In genomic region chr6:30554092-30554491, GRCm38 (mm10) we compare ENCODE assay signal across 22 mouse cellular contexts. TPM values are rescaled to one million over a fixed set of nuclear protein-coding genes. Genes with fewer than 3 reads are reported as not detected.
DNase-seq lines count a peak whose midpoint lies in the region; ATAC-seq and TF ChIP-seq lines count a peak whose summit lies in the region.
"Had no signal": no experiment of that assay in that cellular context is flagged by ENCODE, and none has a peak within 500 bp of the region (broad histone marks: within the 10 kb centered on the region; RNA-seq: fewer than 3 reads in every experiment).

No protein-coding gene starts in this region.

- no peak overlapping the region for H3K9ac ChIP-seq in intestine, embryonic 14.5 days (ENCODE audit: low read length)
- no peak overlapping the region for H3K9ac ChIP-seq in intestine, embryonic 15.5 days
- H3K9ac ChIP-seq in limb, embryonic 12.5 days (replicated peaks): no peak overlapping the region
- H3K9ac ChIP-seq: forebrain, embryonic 13.5 days; liver, embryonic 12.5 days; neural tube, embryonic 13.5 days had no signal

- ATAC-seq in intestine, embryonic 14.5 days (replicated peaks; ENCODE audit: low FRiP score, low TSS enrichment, low read depth): no peak
- ATAC-seq in intestine, embryonic 15.5 days: no peak
- ATAC-seq in limb, embryonic 12.5 days (ENCODE audit: insufficient number of reproducible peaks, insufficient read depth, low FRiP score, low TSS enrichment, low read depth): no peak
- ATAC-seq: forebrain, embryonic 13.5 days; liver, embryonic 12.5 days had no signal

- peaks cover 16% of the 10 kb centered on the region for H3K4me1 ChIP-seq in intestine, embryonic 14.5 days (replicated peaks; ENCODE audit: control insufficient read depth, insufficient read depth, low read length)
- H3K4me1 ChIP-seq in intestine, embryonic 15.5 days (replicated peaks): peaks cover 9% of the 10 kb centered on the region
- H3K4me1 ChIP-seq in E14TG2a.4 (replicated peaks; ENCODE audit: low read depth, low read length): peaks cover 28% of the 10 kb centered on the region
- peaks cover 55% of the 10 kb centered on the region for H3K4me1 ChIP-seq in embryonic facial prominence, embryonic 10.5 days
- peaks cover 45% of the 10 kb centered on the region for H3K4me1 ChIP-seq in limb, embryonic 12.5 days (replicated peaks)

- DNase-seq in intestine, embryonic 14.5 days (ENCODE audit: low spot score): no peak
- no peak for DNase-seq in embryonic facial prominence, embryonic 10.5 days (ENCODE audit: low spot score)
- no peak for DNase-seq in adrenal gland, postnatal 25 days
- no peak for DNase-seq in layer of hippocampus, adult 9-11 months
- DNase-seq: cerebellum, adult 9-10 months; gastrocnemius, postnatal 25 days; kidney, adult 9 months; lung, adult 2 months; lung, postnatal 36 days; thymus, postnatal 25 days had no signal

- H3K4me3 ChIP-seq in intestine, embryonic 14.5 days (ENCODE audit: low read depth, low read length): no peak overlapping the region
- H3K4me3 ChIP-seq in intestine, embryonic 15.5 days (replicated peaks): no peak overlapping the region
- no peak overlapping the region for H3K4me3 ChIP-seq in E14TG2a.4 (replicated peaks; ENCODE audit: low read length)
- no peak overlapping the region for H3K4me3 ChIP-seq in embryonic facial prominence, embryonic 10.5 days
- H3K4me3 ChIP-seq in limb, embryonic 12.5 days (replicated peaks): no peak overlapping the region
- H3K4me3 ChIP-seq: forebrain, embryonic 13.5 days; liver, embryonic 12.5 days; neural tube, embryonic 13.5 days had no signal

- H3K36me3 ChIP-seq in intestine, embryonic 14.5 days (ENCODE audit: control insufficient read depth, insufficient read depth, low read length): no peaks in the 10 kb centered on the region
- H3K36me3 ChIP-seq in intestine, embryonic 15.5 days: no peaks in the 10 kb centered on the region
- H3K36me3 ChIP-seq in E14TG2a.4 (ENCODE audit: insufficient read depth, low read length): no peaks in the 10 kb centered on the region
- no peaks in the 10 kb centered on the region for H3K36me3 ChIP-seq in embryonic facial prominence, embryonic 10.5 days (replicated peaks)
- peaks cover 14% of the 10 kb centered on the region; the same call in 1 of the 2 replicates for H3K36me3 ChIP-seq in limb, embryonic 12.5 days
- H3K36me3 ChIP-seq: liver, embryonic 12.5 days; neural tube, embryonic 13.5 days had no signal

- TF ChIP-seq CTCF in E14TG2a.4 (conservative IDR thresholded peaks at IDR 0.05; ENCODE audit: low read length): 0 out of 2 replicates have a peak, but pooled peaks have one; percentile 5

- peak overlapping the region; percentile 14; the same call in 1 of the 2 replicates for H3K27ac ChIP-seq in intestine, embryonic 14.5 days (ENCODE audit: low read depth)
- H3K27ac ChIP-seq in intestine, embryonic 15.5 days: no peak overlapping the region
- peak overlapping the region; percentile 71 for H3K27ac ChIP-seq in embryonic facial prominence, embryonic 10.5 days (replicated peaks)
- H3K27ac ChIP-seq in limb, embryonic 12.5 days: peak overlapping the region; percentile 76; the same call in 1 of the 2 replicates
- H3K27ac ChIP-seq: forebrain, embryonic 13.5 days; liver, embryonic 12.5 days; neural tube, embryonic 13.5 days had no signal

- H3K4me2 ChIP-seq in intestine, embryonic 14.5 days (ENCODE audit: low read length): no peak overlapping the region
- H3K4me2 ChIP-seq in intestine, embryonic 15.5 days (replicated peaks): no peak overlapping the region
- no peak overlapping the region for H3K4me2 ChIP-seq in limb, embryonic 12.5 days
- H3K4me2 ChIP-seq: forebrain, embryonic 13.5 days; liver, embryonic 12.5 days; neural tube, embryonic 13.5 days had no signal

- H3K9me3 ChIP-seq in intestine, embryonic 14.5 days (ENCODE audit: control insufficient read depth, low read length): no peaks in the 10 kb centered on the region
- H3K9me3 ChIP-seq in intestine, embryonic 15.5 days: no peaks in the 10 kb centered on the region
- H3K9me3 ChIP-seq in E14TG2a.4 (ENCODE audit: low read length): no peaks in the 10 kb centered on the region
- H3K9me3 ChIP-seq in embryonic facial prominence, embryonic 10.5 days: no peaks in the 10 kb centered on the region
- H3K9me3 ChIP-seq in limb, embryonic 12.5 days: 0 out of 2 replicates have a peak, but pooled peaks cover 4% of the 10 kb centered on the region
- H3K9me3 ChIP-seq: forebrain, embryonic 13.5 days; liver, embryonic 12.5 days; neural tube, embryonic 13.5 days had no signal

- 89% methylated on average over 5 of the region's 5 CpGs for whole genome bisulfite sequencing in intestine, embryonic 14.5 days
- WGBS in intestine, embryonic 15.5 days: 88% methylated on average over 5 of the region's 5 CpGs
- WGBS in embryonic facial prominence, embryonic 10.5 days: 89% methylated on average over 5 of the region's 5 CpGs
- WGBS in limb, embryonic 12.5 days: 36% methylated on average over 5 of the region's 5 CpGs

- H3K27me3 ChIP-seq in intestine, embryonic 14.5 days (replicated peaks; ENCODE audit: control insufficient read depth, insufficient read depth, low read length): no peaks in the 10 kb centered on the region
- no peaks in the 10 kb centered on the region for H3K27me3 ChIP-seq in intestine, embryonic 15.5 days (replicated peaks)
- H3K27me3 ChIP-seq in E14TG2a.4 (ENCODE audit: insufficient read depth, low read length): peaks cover 41% of the 10 kb centered on the region
- H3K27me3 ChIP-seq in embryonic facial prominence, embryonic 10.5 days (replicated peaks; ENCODE audit: low read depth, poor library complexity, severe bottlenecking): no peaks in the 10 kb centered on the region
- no peaks in the 10 kb centered on the region for H3K27me3 ChIP-seq in limb, embryonic 12.5 days
- H3K27me3 ChIP-seq: CH12.LX; forebrain, embryonic 13.5 days; neural tube, embryonic 13.5 days had no signal

RNA-seq across cellular contexts. Expression of gene Cpa2, which starts 12.7 kb away (rescaled TPM):
- 1.8 and 206 TPM in 2 replicates for polyA plus RNA-seq in intestine, embryonic 14.5 days (2014; fragmentation: Nextera tagmentation; extraction: Ambion mirVana)
- 327 and 654 TPM in 2 replicates for polyA plus RNA-seq in intestine, embryonic 15.5 days (2015; fragmentation: Nextera tagmentation; extraction: Ambion mirVana)
- polyA plus RNA-seq in embryonic facial prominence, embryonic 10.5 days (2016; fragmentation: Nextera tagmentation; extraction: Ambion mirVana): 18.9 and 22.0 TPM in 2 replicates
- polyA plus RNA-seq in limb, embryonic 12.5 days (2016; fragmentation: Nextera tagmentation; extraction: Ambion mirVana): 23.7 and 28.1 TPM in 2 replicates
- 0.52 and 0.90 TPM in 2 replicates for total RNA-seq in adrenal gland, postnatal 25 days (2021)
- total RNA-seq: CH12.LX; gastrocnemius, postnatal 25 days had no signal

RNA-seq across cellular contexts. Expression of gene Cpa4, which starts 14.1 kb away (rescaled TPM):
- 0.73 and 0.93 TPM in 2 replicates for polyA plus RNA-seq in intestine, embryonic 14.5 days (2014; fragmentation: Nextera tagmentation; extraction: Ambion mirVana)
- 0.59 and 0.77 TPM in 2 replicates for polyA plus RNA-seq in intestine, embryonic 15.5 days (2015; fragmentation: Nextera tagmentation; extraction: Ambion mirVana)
- polyA plus RNA-seq in embryonic facial prominence, embryonic 10.5 days (2016; fragmentation: Nextera tagmentation; extraction: Ambion mirVana): 0.85 and 1.1 TPM in 2 replicates
- 1.9 TPM in 2 replicates for polyA plus RNA-seq in limb, embryonic 12.5 days (2016; fragmentation: Nextera tagmentation; extraction: Ambion mirVana)
- total RNA-seq in adrenal gland, postnatal 25 days (2021): 1.2 and 1.7 TPM in 2 replicates
- total RNA-seq: CH12.LX; gastrocnemius, postnatal 25 days; layer of hippocampus, postnatal 25 days had no signal
- polyA plus RNA-seq: large intestine, adult 2 months had no signal

RNA-seq across cellular contexts. Expression of gene Ssmem1, which starts 44.4 kb away (rescaled TPM):
- not detected in 2 replicates for polyA plus RNA-seq in intestine, embryonic 14.5 days (2014; fragmentation: Nextera tagmentation; extraction: Ambion mirVana)
- not detected in 2 replicates for polyA plus RNA-seq in intestine, embryonic 15.5 days (2015; fragmentation: Nextera tagmentation; extraction: Ambion mirVana)
- 0.19 and 0.40 TPM in 2 replicates for polyA plus RNA-seq in embryonic facial prominence, embryonic 10.5 days (2016; fragmentation: Nextera tagmentation; extraction: Ambion mirVana)
- polyA plus RNA-seq in limb, embryonic 12.5 days (2016; fragmentation: Nextera tagmentation; extraction: Ambion mirVana): 0.50 TPM in 1 of 2 replicates, not detected in the other
- 0.55 TPM in 1 of 2 replicates, not detected in the other for total RNA-seq in adrenal gland, postnatal 25 days (2021)
- polyA plus RNA-seq: forebrain, embryonic 13.5 days; large intestine, adult 2 months; lung, adult 2 months; neural tube, embryonic 13.5 days had no signal

RNA-seq across cellular contexts. Expression of gene Tmem209, which starts 44.5 kb away (rescaled TPM):
- 40.9 and 43.6 TPM in 2 replicates for polyA plus RNA-seq in intestine, embryonic 14.5 days (2014; fragmentation: Nextera tagmentation; extraction: Ambion mirVana)
- 31.5 and 33.6 TPM in 2 replicates for polyA plus RNA-seq in intestine, embryonic 15.5 days (2015; fragmentation: Nextera tagmentation; extraction: Ambion mirVana)
- 41.3 and 45.7 TPM in 2 replicates for polyA plus RNA-seq in embryonic facial prominence, embryonic 10.5 days (2016; fragmentation: Nextera tagmentation; extraction: Ambion mirVana)
- polyA plus RNA-seq in limb, embryonic 12.5 days (2016; fragmentation: Nextera tagmentation; extraction: Ambion mirVana): 36.4 and 39.9 TPM in 2 replicates
- total RNA-seq in adrenal gland, postnatal 25 days (2021): 25.9 and 28.9 TPM in 2 replicates

RNA-seq across cellular contexts. Expression of gene Cpa5, which starts 56.7 kb away (rescaled TPM):
- polyA plus RNA-seq in intestine, embryonic 14.5 days (2014; fragmentation: Nextera tagmentation; extraction: Ambion mirVana): 0.19 and 0.23 TPM in 2 replicates
- 0.25 TPM in 2 replicates for polyA plus RNA-seq in intestine, embryonic 15.5 days (2015; fragmentation: Nextera tagmentation; extraction: Ambion mirVana)
- polyA plus RNA-seq in embryonic facial prominence, embryonic 10.5 days (2016; fragmentation: Nextera tagmentation; extraction: Ambion mirVana): 0.36 and 0.41 TPM in 2 replicates
- polyA plus RNA-seq in limb, embryonic 12.5 days (2016; fragmentation: Nextera tagmentation; extraction: Ambion mirVana): 0.14 and 0.33 TPM in 2 replicates
- total RNA-seq in adrenal gland, postnatal 25 days (2021): not detected in 2 replicates
- total RNA-seq: adrenal gland, adult 18-20 months; CH12.LX; gastrocnemius, postnatal 25 days; layer of hippocampus, postnatal 25 days; left cerebral cortex, postnatal 14 days had no signal
- polyA plus RNA-seq: hindbrain, embryonic 11.5 days; large intestine, adult 2 months; liver, embryonic 12.5 days; lung, adult 2 months; neural tube, embryonic 13.5 days had no signal
